11 mouse cellular contexts compared by ENCODE assay signal in genomic region chr14:65476699-65477098, GRCm38 (mm10).
"Had no signal": no experiment of that assay in that cellular context is flagged by ENCODE, and none has a peak within 500 bp of the region (broad histone marks: within the 10 kb centered on the region; RNA-seq: fewer than 3 reads in every experiment).

No protein-coding gene starts in this region.

- H3K27ac ChIP-seq: left cerebral cortex, adult 2 months; limb, embryonic 10.5 days; liver, embryonic 15.5 days; neural tube, embryonic 12.5 days; stomach, postnatal 0 days had no signal

- DNase-seq: kidney, postnatal 25 days; lung, adult 2 months; lung, postnatal 36 days; thymus, postnatal 4 days had no signal

- H3K27me3 ChIP-seq: liver, embryonic 15.5 days; neural tube, embryonic 12.5 days had no signal

- ATAC-seq: lung, postnatal 0 days had no signal

- H3K9ac ChIP-seq: liver, embryonic 15.5 days; neural tube, embryonic 12.5 days had no signal

- H3K9me3 ChIP-seq: limb, embryonic 10.5 days; liver, embryonic 15.5 days; neural tube, embryonic 12.5 days had no signal

- H3K36me3 ChIP-seq: limb, embryonic 10.5 days; liver, embryonic 15.5 days; neural tube, embryonic 12.5 days had no signal

- H3K4me1 ChIP-seq: limb, embryonic 10.5 days; liver, embryonic 15.5 days had no signal

- H3K4me3 ChIP-seq: left cerebral cortex, adult 2 months; limb, embryonic 10.5 days; liver, embryonic 15.5 days; neural tube, embryonic 12.5 days had no signal

- H3K4me2 ChIP-seq: liver, embryonic 11.5 days; liver, embryonic 15.5 days; neural tube, embryonic 12.5 days had no signal
